Mouse (Mus musculus): ENCODE data around the gene Olfr287. TPM values are rescaled to one million over a fixed set of nuclear protein-coding genes. Genes with fewer than 3 reads are reported as not detected.

The Olfr287 gene
- total RNA-seq, 2 experiments from 2014 or later: not detected

GRCm38 (mm10) chr15:98170365-98170764 is 50.5 kb downstream of the Olfr287 start:
- ATAC-seq (replicated peaks; ENCODE audit: low FRiP score, poor library complexity, severe bottlenecking): no peak

GRCm38 (mm10) chr15:98168622-98169004 is 52.2 kb downstream of the Olfr287 start:
- no peak for ATAC-seq (replicated peaks; ENCODE audit: low FRiP score, poor library complexity, severe bottlenecking)

GRCm38 (mm10) chr15:98167645-98168621 is 52.9 kb downstream of the Olfr287 start:
- no peak for ATAC-seq (replicated peaks; ENCODE audit: low FRiP score, poor library complexity, severe bottlenecking)

- no peak for ATAC-seq (replicated peaks; ENCODE audit: low FRiP score, poor library complexity, severe bottlenecking)
These were observed 53.8 kb downstream of the Olfr287 start, which contains the start of gene Ccdc184 for GRCm38 (mm10) chr15:98166963-98167644. Gene Ccdc184 (plus strand): TSS chr15:98167158.

GRCm38 (mm10) chr15:98165525-98165924 is 55.3 kb downstream of the Olfr287 start, which contains the start of gene Asb8:
Gene Asb8 (minus strand): TSS chr15:98165625.
- no peak for ATAC-seq (replicated peaks; ENCODE audit: low FRiP score, poor library complexity, severe bottlenecking)

- no peak for ATAC-seq (replicated peaks; ENCODE audit: low FRiP score, poor library complexity, severe bottlenecking)
These were observed 58.3 kb downstream of the Olfr287 start for GRCm38 (mm10) chr15:98162561-98162960.

- ATAC-seq (replicated peaks; ENCODE audit: low FRiP score, poor library complexity, severe bottlenecking): no peak
These were observed 59.6 kb downstream of the Olfr287 start for GRCm38 (mm10) chr15:98161026-98161805.

- no peak for ATAC-seq (replicated peaks; ENCODE audit: low FRiP score, poor library complexity, severe bottlenecking)
These were observed 63.6 kb downstream of the Olfr287 start for GRCm38 (mm10) chr15:98157253-98157652.

Other genes with a start within 250 kb of the Olfr287 start
- gene Col2a1, start 216.4 kb downstream of the Olfr287 start, total RNA-seq (2015; ENCODE audit: low replicate concordance): not detected in 2 replicates
- not detected in 2 replicates for gene Col2a1, start 216.4 kb downstream of the Olfr287 start, total RNA-seq (2017; ENCODE audit: low replicate concordance)
- 4.3 and 8.8 TPM in 2 replicates for gene Pfkm, start 128.5 kb downstream of the Olfr287 start, total RNA-seq (2015; ENCODE audit: low replicate concordance)
- gene Pfkm, start 128.5 kb downstream of the Olfr287 start, total RNA-seq (2017; ENCODE audit: low replicate concordance): 17.8 and 22.8 TPM in 2 replicates
- gene Senp1, start 127.3 kb downstream of the Olfr287 start, total RNA-seq (2015; ENCODE audit: low replicate concordance): 35.0 and 47.4 TPM in 2 replicates
- gene Senp1, start 127.3 kb downstream of the Olfr287 start, total RNA-seq (2017; ENCODE audit: low replicate concordance): 42.2 and 49.9 TPM in 2 replicates
- gene Asb8, start 55.4 kb downstream of the Olfr287 start, total RNA-seq (2015; ENCODE audit: low replicate concordance): 8.8 and 28.8 TPM in 2 replicates
- 4.2 and 8.1 TPM in 2 replicates for gene Asb8, start 55.4 kb downstream of the Olfr287 start, total RNA-seq (2017; ENCODE audit: low replicate concordance)
- gene Ccdc184, start 53.9 kb downstream of the Olfr287 start, total RNA-seq (2015; ENCODE audit: low replicate concordance): not detected in 2 replicates
- not detected in 2 replicates for gene Ccdc184, start 53.9 kb downstream of the Olfr287 start, total RNA-seq (2017; ENCODE audit: low replicate concordance)
- not detected in 2 replicates for gene Olfr288, start 25.5 kb downstream of the Olfr287 start, total RNA-seq (2015; ENCODE audit: low replicate concordance)
- not detected in 2 replicates for gene Olfr288, start 25.5 kb downstream of the Olfr287 start, total RNA-seq (2017; ENCODE audit: low replicate concordance)
- not detected in 2 replicates for gene Gm44579, start 79 bp downstream of the Olfr287 start, total RNA-seq (2015; ENCODE audit: low replicate concordance)
- not detected in 2 replicates for gene Gm44579, start 79 bp downstream of the Olfr287 start, total RNA-seq (2017; ENCODE audit: low replicate concordance)
- not detected in 2 replicates for gene Olfr286, start 13.4 kb upstream of the Olfr287 start, total RNA-seq (2015; ENCODE audit: low replicate concordance)
- not detected in 2 replicates for gene Olfr286, start 13.4 kb upstream of the Olfr287 start, total RNA-seq (2017; ENCODE audit: low replicate concordance)
- gene H1fnt, start 36.2 kb upstream of the Olfr287 start, total RNA-seq (2015; ENCODE audit: low replicate concordance): not detected in 2 replicates
- gene H1fnt, start 36.2 kb upstream of the Olfr287 start, total RNA-seq (2017; ENCODE audit: low replicate concordance): not detected in 2 replicates
- gene Zfp641, start 75.1 kb upstream of the Olfr287 start, total RNA-seq (2015; ENCODE audit: low replicate concordance): not detected in 2 replicates
- not detected in 2 replicates for gene Zfp641, start 75.1 kb upstream of the Olfr287 start, total RNA-seq (2017; ENCODE audit: low replicate concordance)
- gene Olfr285, start 96.3 kb upstream of the Olfr287 start, total RNA-seq (2015; ENCODE audit: low replicate concordance): not detected in 2 replicates
- not detected in 2 replicates for gene Olfr285, start 96.3 kb upstream of the Olfr287 start, total RNA-seq (2017; ENCODE audit: low replicate concordance)
- gene Olfr284, start 119.9 kb upstream of the Olfr287 start, total RNA-seq (2015; ENCODE audit: low replicate concordance): not detected in 2 replicates
- gene Olfr284, start 119.9 kb upstream of the Olfr287 start, total RNA-seq (2017; ENCODE audit: low replicate concordance): not detected in 2 replicates
- gene Olfr283, start 159.9 kb upstream of the Olfr287 start, total RNA-seq (2015; ENCODE audit: low replicate concordance): not detected in 2 replicates
- not detected in 2 replicates for gene Olfr283, start 159.9 kb upstream of the Olfr287 start, total RNA-seq (2017; ENCODE audit: low replicate concordance)
- not detected in 2 replicates for gene Olfr282, start 210.2 kb upstream of the Olfr287 start, total RNA-seq (2015; ENCODE audit: low replicate concordance)
- gene Olfr282, start 210.2 kb upstream of the Olfr287 start, total RNA-seq (2017; ENCODE audit: low replicate concordance): not detected in 2 replicates
- not detected in 2 replicates for gene Olfr281, start 231.5 kb upstream of the Olfr287 start, total RNA-seq (2015; ENCODE audit: low replicate concordance)
- gene Olfr281, start 231.5 kb upstream of the Olfr287 start, total RNA-seq (2017; ENCODE audit: low replicate concordance): not detected in 2 replicates
- not detected in 2 replicates for gene OR5BS1P, start 248.8 kb upstream of the Olfr287 start, total RNA-seq (2015; ENCODE audit: low replicate concordance)
- not detected in 2 replicates for gene OR5BS1P, start 248.8 kb upstream of the Olfr287 start, total RNA-seq (2017; ENCODE audit: low replicate concordance)

Data from erythroid progenitor cell, adult 5-6 weeks (primary cell).